Mouse (Mus musculus) v-Abl transformed pro-B cells (cell line): ENCODE results near the gene Nudc.
"Not testable (repeated sequence)": the region's sequence is repeated elsewhere in the genome, so short reads cannot be mapped to it uniquely, and the experiment has no call there.

Experiments
- in situ Hi-C, 2 experiments: fragments of 400-800 bp; cut with MboI; formaldehyde crosslinking; loops; one replicate each; pipeline ENCODE4 v1.15.1; 2025; ENCODE audit not compliant: unreplicated experiment in 2 of 2

Nudc gene

GRCm38 (mm10) chr4:133552029-133552428 is 6.2 kb upstream of the Nudc start:
- in situ Hi-C loops = no loop called here

- in situ Hi-C loops = no loop called here
Observed at GRCm38 (mm10) chr4:133536652-133537051, 9.1 kb downstream of the Nudc start.

GRCm38 (mm10) chr4:133536081-133536480 is 9.7 kb downstream of the Nudc start:
- in situ Hi-C loops = no loop called here

- in situ Hi-C loops = no loop called here
Observed at GRCm38 (mm10) chr4:133532777-133533176, 13.0 kb downstream of the Nudc start.

- in situ Hi-C loops = no loop called here
Observed at GRCm38 (mm10) chr4:133527788-133528187, 18.0 kb downstream of the Nudc start.

GRCm38 (mm10) chr4:133521502-133521901 is 24.3 kb downstream of the Nudc start:
- in situ Hi-C loops = no loop called here

GRCm38 (mm10) chr4:133519369-133519665 is 26.5 kb downstream of the Nudc start:
- in situ Hi-C loops = no loop called here

- in situ Hi-C loops = no loop called here
Observed at GRCm38 (mm10) chr4:133518601-133519368, 27.0 kb downstream of the Nudc start, which contains the start of gene Kdf1. TSS of gene Kdf1 (plus strand) at chr4:133518963.

GRCm38 (mm10) chr4:133512972-133513371 is 32.8 kb downstream of the Nudc start:
- in situ Hi-C loops = no loop called here

GRCm38 (mm10) chr4:133512511-133512910 is 33.3 kb downstream of the Nudc start:
- in situ Hi-C loops = not testable (repeated sequence)

GRCm38 (mm10) chr4:133511050-133511449 is 34.7 kb downstream of the Nudc start:
- in situ Hi-C loops = no loop called here

GRCm38 (mm10) chr4:133508990-133509389 is 36.8 kb downstream of the Nudc start:
- in situ Hi-C loops = no loop called here

- in situ Hi-C loops = no loop called here
Observed at GRCm38 (mm10) chr4:133506573-133506972, 39.2 kb downstream of the Nudc start.

- in situ Hi-C loops = no loop called here
Observed at GRCm38 (mm10) chr4:133504755-133505485, 40.9 kb downstream of the Nudc start.

GRCm38 (mm10) chr4:133504300-133504699 is 41.5 kb downstream of the Nudc start:
- in situ Hi-C loops = no loop called here

GRCm38 (mm10) chr4:133501514-133501913 is 44.3 kb downstream of the Nudc start:
- in situ Hi-C loops = no loop called here

GRCm38 (mm10) chr4:133498160-133498724 is 47.6 kb downstream of the Nudc start, which contains the start of gene Trnp1:
TSS of gene Trnp1 (minus strand) at chr4:133498550.
- in situ Hi-C loops = no loop called here

GRCm38 (mm10) chr4:133497461-133498159 is 48.2 kb downstream of the Nudc start:
- in situ Hi-C loops = no loop called here

- in situ Hi-C loops = no loop called here
Observed at GRCm38 (mm10) chr4:133496738-133497445, 48.9 kb downstream of the Nudc start.

GRCm38 (mm10) chr4:133495711-133496110 is 50.1 kb downstream of the Nudc start:
- in situ Hi-C loops = no loop called here
